Mouse (Mus musculus) testis, postnatal 14 days (tissue): ENCODE data around the gene Dmrtb1.
A peak's percentile ranks its signal among the peaks of the same experiment; 100 is the strongest.

Experiments used
- DNase-seq: peaks from one replicate; pipeline ENCODE4 v3.0.0; 2021; ENCODE audit warnings: low spot score

The Dmrtb1 gene

GRCm38 (mm10) chr4:107680311-107681098 lies 3.5 kb downstream of the Dmrtb1 start:
- DNase-seq, result no peak

- DNase-seq, result no peak
Observed at GRCm38 (mm10) chr4:107675645-107676044, 8.4 kb downstream of the Dmrtb1 start.

- no peak for DNase-seq
Observed at GRCm38 (mm10) chr4:107674322-107674644, 9.7 kb downstream of the Dmrtb1 start.

GRCm38 (mm10) chr4:107673638-107674321 lies 10.2 kb downstream of the Dmrtb1 start:
- DNase-seq, result peak; percentile 77

- no peak for DNase-seq
Observed at GRCm38 (mm10) chr4:107670731-107671130, 13.3 kb downstream of the Dmrtb1 start.

GRCm38 (mm10) chr4:107668514-107668913 lies 15.5 kb downstream of the Dmrtb1 start:
- no peak for DNase-seq

DNA sequence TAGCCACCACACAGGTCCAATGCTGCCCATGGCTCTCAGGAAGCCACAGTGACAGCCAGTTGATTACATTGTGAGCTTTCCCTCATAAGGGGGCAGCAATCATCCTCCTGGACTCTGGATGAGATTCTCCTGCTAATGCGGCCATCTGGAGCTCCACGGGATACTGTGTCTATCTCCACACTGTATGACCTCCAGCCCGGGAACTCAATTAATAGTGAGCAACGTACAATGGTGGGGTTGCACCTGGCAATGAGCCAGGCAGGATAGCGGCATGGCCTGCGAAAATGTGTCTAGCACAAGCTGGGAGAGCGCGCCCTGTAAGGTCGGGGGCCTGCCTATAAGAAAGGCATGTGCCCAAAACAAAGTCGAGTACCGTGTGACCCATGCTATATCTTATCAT lies 23.4 kb downstream of the Dmrtb1 start:
- DNase-seq, result no peak

GRCm38 (mm10) chr4:107653280-107653643 lies 30.8 kb downstream of the Dmrtb1 start:
- no peak for DNase-seq

GRCm38 (mm10) chr4:107652598-107653279 lies 31.3 kb downstream of the Dmrtb1 start:
- DNase-seq, result peak; percentile 29

- DNase-seq, result no peak
Observed at GRCm38 (mm10) chr4:107651021-107651496, 33.0 kb downstream of the Dmrtb1 start.

GRCm38 (mm10) chr4:107648959-107649485 lies 35.0 kb downstream of the Dmrtb1 start:
- no peak for DNase-seq

GRCm38 (mm10) chr4:107641624-107642023 lies 42.4 kb downstream of the Dmrtb1 start:
- DNase-seq, result no peak

DNA sequence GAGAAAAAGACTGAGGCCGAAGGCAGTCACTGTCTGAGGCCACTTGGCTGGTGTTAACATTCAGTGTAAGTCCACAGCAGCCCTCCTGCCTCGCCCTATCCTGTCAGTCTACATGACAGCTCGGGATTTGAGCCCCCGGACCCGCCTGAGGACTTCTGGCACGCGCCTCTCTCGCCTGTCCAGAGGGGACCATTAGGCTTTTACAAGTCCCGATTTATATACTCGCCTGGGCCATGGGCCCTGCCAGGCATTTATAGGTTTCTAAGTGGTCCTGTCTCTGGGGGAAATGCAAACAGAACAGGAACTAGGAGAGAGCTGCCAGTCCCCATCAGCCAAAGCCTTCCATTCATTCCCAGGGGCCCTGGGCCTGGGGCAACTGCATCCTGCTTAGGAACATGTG lies 45.7 kb downstream of the Dmrtb1 start:
- no peak for DNase-seq

DNA sequence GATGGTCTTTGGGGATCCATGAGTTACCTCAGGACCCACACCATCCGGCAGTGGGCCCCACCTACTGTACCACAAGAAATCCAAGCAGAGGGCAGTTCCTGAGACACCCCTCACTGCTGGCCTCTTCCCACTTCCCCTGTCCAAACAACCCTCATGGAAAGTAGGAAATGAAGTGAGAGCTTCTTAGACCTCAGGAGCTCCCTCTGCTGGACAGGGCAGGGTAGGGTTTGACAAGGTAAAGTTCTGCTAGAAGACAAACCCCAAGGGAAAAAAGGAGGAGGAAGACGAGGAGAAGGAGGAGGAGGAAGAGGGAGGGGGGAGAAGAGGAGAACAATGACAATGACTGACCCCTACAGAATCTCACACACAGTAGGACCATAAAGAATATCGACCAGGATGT lies 46.4 kb downstream of the Dmrtb1 start:
- DNase-seq, result no peak

DNA sequence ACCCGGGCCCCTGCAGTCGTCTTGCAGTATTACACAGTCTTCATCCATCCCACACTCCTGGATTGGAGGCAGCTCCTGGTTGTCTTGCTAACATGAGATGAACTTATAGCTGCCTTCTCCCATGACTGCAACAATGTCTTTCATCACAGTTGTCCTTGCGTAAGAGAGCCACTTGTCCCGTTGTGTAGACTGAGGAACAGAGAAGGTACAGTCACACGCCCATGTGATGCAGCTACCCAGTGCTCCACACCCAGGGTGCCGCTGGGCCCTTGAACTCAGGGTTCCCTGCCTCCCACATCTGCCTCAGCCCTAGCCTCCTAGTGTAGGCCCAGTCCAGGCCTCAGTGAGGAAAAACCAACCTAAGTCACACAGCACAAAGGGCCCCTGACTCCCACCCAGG lies 47.9 kb downstream of the Dmrtb1 start:
- no peak for DNase-seq

DNA sequence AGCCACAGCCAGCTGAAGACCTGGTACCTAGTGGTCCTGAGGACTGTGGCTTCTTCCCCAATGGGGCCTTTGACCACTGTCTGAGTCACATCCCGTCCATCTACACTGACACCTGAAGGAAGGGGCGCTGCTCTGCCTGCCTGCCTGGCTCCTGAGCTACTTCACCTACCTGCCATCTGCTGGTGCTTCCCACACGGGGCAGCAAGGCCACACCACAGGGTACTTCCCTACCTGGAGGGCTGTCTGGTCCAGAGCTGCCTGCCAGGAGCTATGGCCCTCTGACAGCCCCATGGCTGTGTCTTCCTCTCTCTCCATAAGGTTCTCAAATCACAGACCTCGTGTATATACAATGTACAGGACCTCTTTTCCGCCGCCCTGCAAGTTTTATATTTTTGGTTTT lies 49.4 kb downstream of the Dmrtb1 start:
- DNase-seq, result no peak

DNA sequence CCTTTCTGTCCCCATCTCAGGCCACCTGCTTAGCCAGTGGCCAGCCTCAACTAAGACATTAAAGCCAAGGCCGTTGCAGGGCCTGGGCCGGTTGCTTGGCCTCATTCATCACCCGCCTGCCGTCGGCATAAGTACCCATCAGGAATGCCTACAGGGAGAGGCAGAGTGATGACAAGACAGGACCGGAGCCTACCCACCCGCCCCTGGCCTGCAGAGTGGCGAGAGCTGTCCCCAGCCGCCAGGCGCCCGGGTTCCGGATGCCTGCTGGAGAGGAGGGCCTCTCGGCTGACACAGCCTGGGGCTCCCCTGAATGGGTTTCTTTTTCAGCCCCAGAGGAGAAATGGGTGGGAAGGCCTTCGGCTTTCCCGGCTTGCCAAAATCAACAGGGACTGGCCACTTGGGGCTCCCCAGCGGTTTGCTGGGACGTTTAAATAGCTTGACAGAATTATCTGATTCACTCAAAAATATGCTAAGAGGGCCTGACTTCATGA lies 55.1 kb downstream of the Dmrtb1 start:
- no peak for DNase-seq

DNA sequence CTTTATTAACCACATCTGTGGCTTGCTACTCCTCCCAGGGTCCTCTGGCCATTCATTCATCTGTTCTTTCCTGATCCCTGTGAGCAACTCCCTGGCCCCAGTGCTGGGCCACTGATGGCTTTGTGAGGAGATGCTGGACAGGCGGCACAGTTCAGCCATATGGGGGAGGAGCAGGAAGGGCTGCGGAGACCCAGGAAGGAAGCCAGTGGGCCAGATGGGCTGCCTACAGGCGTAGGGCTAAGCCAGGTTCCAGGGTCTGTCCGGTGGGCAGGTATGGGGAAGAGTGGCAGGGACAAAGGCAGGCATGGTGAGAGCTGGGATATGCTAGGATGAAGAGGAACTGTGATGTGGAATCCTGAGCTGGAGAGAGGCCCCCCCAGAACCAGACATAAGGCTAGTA lies 55.8 kb downstream of the Dmrtb1 start:
- DNase-seq, result no peak
